In genomic region chr11:87519260-87519659, GRCm38 (mm10) we compare ENCODE assay signal across 8 mouse cellular contexts. TPM values are rescaled to one million over a fixed set of nuclear protein-coding genes. Genes with fewer than 3 reads are reported as not detected.
A peak's percentile ranks its signal among the peaks of the same experiment; 100 is the strongest.
DNase-seq lines count a peak whose midpoint lies in the region; ATAC-seq lines count a peak whose summit lies in the region.

No protein-coding gene starts in this region.

- H3K9ac ChIP-seq in heart, embryonic 11.5 days (ENCODE audit: low read depth, low read length): no peak overlapping the region
- no peak overlapping the region for H3K9ac ChIP-seq in intestine, embryonic 16.5 days (ENCODE audit: low read depth, low read length)

- no peaks in the 10 kb centered on the region for H3K36me3 ChIP-seq in heart, embryonic 11.5 days (ENCODE audit: control insufficient read depth, insufficient read depth, low read length)
- no peaks in the 10 kb centered on the region for H3K36me3 ChIP-seq in intestine, embryonic 16.5 days (ENCODE audit: control insufficient read depth, insufficient read depth, low read length)

- peak; percentile 15 to 33 for DNase-seq in heart, adult 18-20 months
- DNase-seq in 3T3-L1 (ENCODE audit: low read depth, low spot score) (peak; percentile 85), R1 (ENCODE audit: low read depth, low spot score) (peak; percentile 72)
- peak; percentile 58 for DNase-seq in lung, postnatal 25 days (ENCODE audit: low spot score)
- DNase-seq in thymus, postnatal 10 days (ENCODE audit: low spot score in 2 of 2): peak; percentile 8 to 51

- H3K27ac ChIP-seq in heart, embryonic 11.5 days (ENCODE audit: low read depth, low read length): no peak overlapping the region
- H3K27ac ChIP-seq in intestine, embryonic 16.5 days (ENCODE audit: low read length): no peak overlapping the region

- no peaks in the 10 kb centered on the region for H3K27me3 ChIP-seq in heart, embryonic 11.5 days (ENCODE audit: control insufficient read depth, insufficient read depth, low read length)
- no peaks in the 10 kb centered on the region for H3K27me3 ChIP-seq in intestine, embryonic 16.5 days (replicated peaks; ENCODE audit: control insufficient read depth, insufficient read depth, low read length)

- whole genome bisulfite sequencing in heart, embryonic 11.5 days (ENCODE audit: insufficient replicate concordance): 3% methylated on average over 2 of the region's 2 CpGs
- WGBS in intestine, embryonic 16.5 days: 4% methylated on average over 2 of the region's 2 CpGs

- no peaks in the 10 kb centered on the region for H3K4me1 ChIP-seq in heart, embryonic 11.5 days (ENCODE audit: control insufficient read depth, insufficient read depth, low read length)
- H3K4me1 ChIP-seq in intestine, embryonic 16.5 days (ENCODE audit: control insufficient read depth, insufficient read depth, low read length): no peaks in the 10 kb centered on the region

- H3K4me3 ChIP-seq in heart, embryonic 11.5 days (ENCODE audit: low read depth, low read length): no peak overlapping the region
- no peak overlapping the region for H3K4me3 ChIP-seq in intestine, embryonic 16.5 days (ENCODE audit: low read length)

- no peak overlapping the region for H3K4me2 ChIP-seq in heart, embryonic 11.5 days
- H3K4me2 ChIP-seq in intestine, embryonic 16.5 days (ENCODE audit: low read depth, low read length): no peak overlapping the region

- H3K9me3 ChIP-seq in heart, embryonic 11.5 days (replicated peaks; ENCODE audit: control insufficient read depth, low read length): no peaks in the 10 kb centered on the region
- no peaks in the 10 kb centered on the region for H3K9me3 ChIP-seq in intestine, embryonic 16.5 days (ENCODE audit: control insufficient read depth, low read length)

- ATAC-seq in heart, embryonic 11.5 days (replicated peaks; ENCODE audit: insufficient number of reproducible peaks, low FRiP score, low TSS enrichment): no peak
- ATAC-seq in common myeloid progenitor, adult 5-6 weeks (replicated peaks; ENCODE audit: low read depth, poor library complexity, severe bottlenecking): peak; percentile 96
- peak; percentile 84 for ATAC-seq in intestine, embryonic 16.5 days

RNA-seq across cellular contexts. Expression of gene Gm11492, which starts 47.2 kb away (rescaled TPM):
- total RNA-seq in heart, adult 18-20 months (2021): not detected
- polyA plus RNA-seq in heart, embryonic 11.5 days (2014; fragmentation: Nextera tagmentation; extraction: Ambion mirVana): not detected in 2 replicates
- not detected in 2 replicates for total RNA-seq in common myeloid progenitor, adult 5-6 weeks (2017)
- not detected in 2 replicates for polyA plus RNA-seq in intestine, embryonic 16.5 days (2015; fragmentation: Nextera tagmentation; extraction: Ambion mirVana)

RNA-seq across cellular contexts. Expression of gene Sept4, which starts 49.4 kb away (rescaled TPM):
- total RNA-seq in heart, adult 18-20 months (2021): 10 to 100 TPM; 31.8 to 37.7 TPM
- polyA plus RNA-seq in heart, embryonic 11.5 days (2014; fragmentation: Nextera tagmentation; extraction: Ambion mirVana): 11.7 and 13.3 TPM in 2 replicates
- 5.9 and 16.5 TPM in 2 replicates for total RNA-seq in common myeloid progenitor, adult 5-6 weeks (2017)
- polyA plus RNA-seq in intestine, embryonic 16.5 days (2015; fragmentation: Nextera tagmentation; extraction: Ambion mirVana): 30.6 and 31.4 TPM in 2 replicates

Comparison
In these comparisons a context has a peak if more than half of its experiments do, and no peak if none do; other contexts are left out.
1. DNase-seq: peak in every context shown above with its lines; median percentile 85 in 3T3-L1; 72 in R1; 58 in lung, postnatal 25 days; 30 in thymus, postnatal 10 days; 24 in heart, adult 18-20 months.